Mouse (Mus musculus): ENCODE results near the gene Ado. TPM values are rescaled to one million over a fixed set of nuclear protein-coding genes. Genes with fewer than 3 reads are reported as not detected.

Ado gene
- total and polyA plus RNA-seq, 3 experiments = 21.1 to 22.6 (median 21.5) TPM

GRCm38 (mm10) chr10:67558053-67558452 lies 9.3 kb upstream of the Ado start:
- DNase-seq (ENCODE audit: low spot score) (no peak), ATAC-seq (ENCODE audit: extremely low read depth, insufficient number of reproducible peaks, low FRiP score, poor library complexity, severe bottlenecking) (no peak)
- H3K9me3 ChIP-seq (replicated peaks) = no peaks in the 10 kb centered on the region
- H3K27me3 ChIP-seq (ENCODE audit: insufficient read depth, low read length) = peaks cover 18% of the 10 kb centered on the region
- H3K4me1 ChIP-seq (ENCODE audit: insufficient read depth, low read depth, low read length) = 0 out of 2 replicates have a peak, but pooled peaks cover 2% of the 10 kb centered on the region
- no peaks in the 10 kb centered on the region for H3K36me3 ChIP-seq (replicated peaks)
- H3K4me3 ChIP-seq (ENCODE audit: low read depth, low read length) = no peak overlapping the region
- TF ChIP-seq POLR2AphosphoS5 (IDR thresholded peaks at IDR 0.05; ENCODE audit: insufficient replicate concordance, low read depth, low read length) (no peak), GATA1 (IDR thresholded peaks at IDR 0.05; ENCODE audit: borderline replicate concordance, low read length) (no peak), GATA2 (IDR thresholded peaks at IDR 0.05; ENCODE audit: borderline replicate concordance, low read depth, low read length) (no peak), CTCF (IDR thresholded peaks at IDR 0.05; ENCODE audit: low read depth, low read length) (no peak), TAL1 (conservative IDR thresholded peaks at IDR 0.05; ENCODE audit: low read depth, low read length) (no peak)

DNA sequence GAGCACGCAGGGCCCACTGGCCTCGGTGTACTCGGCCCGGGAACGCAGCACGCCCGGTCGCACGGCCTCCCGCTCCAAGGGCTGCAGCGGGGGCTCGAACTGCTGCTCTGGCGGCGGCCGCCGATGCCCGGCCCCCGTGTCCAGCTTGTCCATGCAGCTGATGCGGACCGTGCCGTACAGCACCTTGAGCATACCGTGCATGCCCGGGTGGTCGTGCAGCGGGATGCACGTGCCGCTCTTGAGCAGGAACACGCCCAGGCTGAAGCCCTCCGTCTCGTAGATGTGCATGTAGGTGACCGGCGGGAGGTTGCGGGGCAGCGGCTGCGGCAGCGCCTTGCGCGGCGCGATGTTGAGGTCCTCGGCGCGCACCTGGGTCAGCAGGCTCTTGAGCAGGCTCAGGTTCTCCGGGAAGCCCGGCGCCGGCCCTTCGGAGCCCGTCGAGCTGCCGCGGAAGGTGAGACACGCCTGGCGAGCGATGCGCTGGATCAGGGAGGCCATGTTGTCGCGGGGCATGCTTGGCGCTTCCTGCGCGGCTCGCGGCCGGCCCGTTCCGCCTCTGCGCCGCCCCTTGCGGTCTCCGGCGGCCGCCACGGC lies 397 bp downstream of the Ado start:
- DNase-seq (ENCODE audit: low spot score) = peak; percentile 37
- ATAC-seq (ENCODE audit: extremely low read depth, insufficient number of reproducible peaks, low FRiP score, poor library complexity, severe bottlenecking) = no peak
- TF ChIP-seq TAL1 (conservative IDR thresholded peaks at IDR 0.05; ENCODE audit: low read depth, low read length) (no peak), GATA2 (IDR thresholded peaks at IDR 0.05; ENCODE audit: borderline replicate concordance, low read depth, low read length) (no peak), CTCF (IDR thresholded peaks at IDR 0.05; ENCODE audit: low read depth, low read length) (no peak), POLR2AphosphoS5 (IDR thresholded peaks at IDR 0.05; ENCODE audit: insufficient replicate concordance, low read depth, low read length) (no peak), GATA1 (IDR thresholded peaks at IDR 0.05; ENCODE audit: borderline replicate concordance, low read length) (no peak)
- Histone ChIP-seq H3K36me3 (replicated peaks) (peaks cover 36% of the 10 kb centered on the region), H3K9me3 (replicated peaks) (no peaks in the 10 kb centered on the region), H3K4me1 (ENCODE audit: insufficient read depth, low read depth, low read length) (peaks cover 42% of the 10 kb centered on the region), H3K27me3 (ENCODE audit: insufficient read depth, low read length) (no peaks in the 10 kb centered on the region; the same call in 1 of the 2 replicates), H3K4me3 (ENCODE audit: low read depth, low read length) (peak overlapping the region; percentile 100)

- Histone ChIP-seq H3K36me3 (replicated peaks) (peaks cover 38% of the 10 kb centered on the region), H3K9me3 (replicated peaks) (no peaks in the 10 kb centered on the region), H3K4me3 (ENCODE audit: low read depth, low read length) (peak overlapping the region; percentile 100), H3K27me3 (ENCODE audit: insufficient read depth, low read length) (no peaks in the 10 kb centered on the region; the same call in 1 of the 2 replicates), H3K4me1 (ENCODE audit: insufficient read depth, low read depth, low read length) (peaks cover 42% of the 10 kb centered on the region)
- TF ChIP-seq GATA2 (IDR thresholded peaks at IDR 0.05; ENCODE audit: borderline replicate concordance, low read depth, low read length) = no peak
- no peak for TF ChIP-seq CTCF (IDR thresholded peaks at IDR 0.05; ENCODE audit: low read depth, low read length)
- no peak for TF ChIP-seq GATA1 (IDR thresholded peaks at IDR 0.05; ENCODE audit: borderline replicate concordance, low read length)
- no peak for TF ChIP-seq POLR2AphosphoS5 (IDR thresholded peaks at IDR 0.05; ENCODE audit: insufficient replicate concordance, low read depth, low read length)
- no peak for TF ChIP-seq TAL1 (conservative IDR thresholded peaks at IDR 0.05; ENCODE audit: low read depth, low read length)
- ATAC-seq (ENCODE audit: extremely low read depth, insufficient number of reproducible peaks, low FRiP score, poor library complexity, severe bottlenecking) = no peak
- no peak for DNase-seq (ENCODE audit: low spot score)
Measured at GRCm38 (mm10) chr10:67547850-67548260, 900 bp downstream of the Ado start.

- no peak for ATAC-seq (ENCODE audit: extremely low read depth, insufficient number of reproducible peaks, low FRiP score, poor library complexity, severe bottlenecking)
Measured at GRCm38 (mm10) chr10:67540591-67540990, 8.2 kb downstream of the Ado start.

DNA sequence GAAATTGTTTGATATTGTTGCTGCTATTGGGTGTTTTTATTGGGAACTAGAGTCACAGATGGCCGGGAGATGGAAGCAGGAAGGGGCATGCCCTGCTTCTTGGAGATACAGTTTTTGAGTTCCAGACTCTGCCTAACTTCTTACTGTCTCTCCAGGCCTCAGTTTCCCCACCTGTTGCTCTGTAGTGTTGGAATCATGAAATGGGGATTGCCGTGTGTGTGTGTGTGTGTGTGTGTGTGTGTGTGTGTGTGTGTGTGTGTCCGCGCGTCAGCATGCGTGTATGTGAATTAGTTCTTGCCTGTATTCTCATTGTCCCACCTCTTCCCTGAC lies 9.4 kb downstream of the Ado start:
- no peaks in the 10 kb centered on the region; the same call in 1 of the 2 replicates for H3K9me3 ChIP-seq (replicated peaks)
- H3K4me1 ChIP-seq (ENCODE audit: insufficient read depth, low read depth, low read length) = peaks cover 33% of the 10 kb centered on the region
- peaks cover 21% of the 10 kb centered on the region for H3K36me3 ChIP-seq (replicated peaks)
- no peak for TF ChIP-seq CTCF (IDR thresholded peaks at IDR 0.05; ENCODE audit: low read depth, low read length)
- no peak overlapping the region for H3K4me3 ChIP-seq (ENCODE audit: low read depth, low read length)
- ATAC-seq (ENCODE audit: extremely low read depth, insufficient number of reproducible peaks, low FRiP score, poor library complexity, severe bottlenecking) (no peak), DNase-seq (ENCODE audit: low spot score) (no peak)
- peaks cover 47% of the 10 kb centered on the region for H3K27me3 ChIP-seq (ENCODE audit: insufficient read depth, low read length)

More at GRCm38 (mm10) chr10:67540591-67540990, 8.2 kb downstream of the Ado start:
- Histone ChIP-seq H3K36me3 (replicated peaks) (peaks cover 31% of the 10 kb centered on the region), H3K27me3 (ENCODE audit: insufficient read depth, low read length) (peaks cover 34% of the 10 kb centered on the region), H3K4me1 (ENCODE audit: insufficient read depth, low read depth, low read length) (peaks cover 34% of the 10 kb centered on the region), H3K9me3 (replicated peaks) (no peaks in the 10 kb centered on the region; the same call in 1 of the 2 replicates), H3K4me3 (ENCODE audit: low read depth, low read length) (no peak overlapping the region)
- TF ChIP-seq GATA1 (IDR thresholded peaks at IDR 0.05; ENCODE audit: borderline replicate concordance, low read length) (no peak), GATA2 (IDR thresholded peaks at IDR 0.05; ENCODE audit: borderline replicate concordance, low read depth, low read length) (no peak), TAL1 (conservative IDR thresholded peaks at IDR 0.05; ENCODE audit: low read depth, low read length) (no peak), CTCF (IDR thresholded peaks at IDR 0.05; ENCODE audit: low read depth, low read length) (no peak), POLR2AphosphoS5 (IDR thresholded peaks at IDR 0.05; ENCODE audit: insufficient replicate concordance, low read depth, low read length) (no peak)
- no peak for DNase-seq (ENCODE audit: low spot score)

GRCm38 (mm10) chr10:67538585-67539400 lies 10.0 kb downstream of the Ado start:
- TF ChIP-seq CTCF (IDR thresholded peaks at IDR 0.05; ENCODE audit: low read depth, low read length) (no peak), POLR2AphosphoS5 (IDR thresholded peaks at IDR 0.05; ENCODE audit: insufficient replicate concordance, low read depth, low read length) (no peak), TAL1 (conservative IDR thresholded peaks at IDR 0.05; ENCODE audit: low read depth, low read length) (no peak), GATA1 (IDR thresholded peaks at IDR 0.05; ENCODE audit: borderline replicate concordance, low read length) (no peak), GATA2 (IDR thresholded peaks at IDR 0.05; ENCODE audit: borderline replicate concordance, low read depth, low read length) (no peak)
- Histone ChIP-seq H3K27me3 (ENCODE audit: insufficient read depth, low read length) (peaks cover 51% of the 10 kb centered on the region), H3K4me3 (ENCODE audit: low read depth, low read length) (peak overlapping the region; percentile 78; the same call in 1 of the 2 replicates), H3K9me3 (replicated peaks) (no peaks in the 10 kb centered on the region; the same call in 1 of the 2 replicates), H3K36me3 (replicated peaks) (peaks cover 20% of the 10 kb centered on the region), H3K4me1 (ENCODE audit: insufficient read depth, low read depth, low read length) (peaks cover 32% of the 10 kb centered on the region)
- no peak for ATAC-seq (ENCODE audit: extremely low read depth, insufficient number of reproducible peaks, low FRiP score, poor library complexity, severe bottlenecking)
- DNase-seq (ENCODE audit: low spot score) = no peak
